Mouse (Mus musculus): ENCODE measurements around the gene Scn4b.

Gene Scn4b

DNA sequence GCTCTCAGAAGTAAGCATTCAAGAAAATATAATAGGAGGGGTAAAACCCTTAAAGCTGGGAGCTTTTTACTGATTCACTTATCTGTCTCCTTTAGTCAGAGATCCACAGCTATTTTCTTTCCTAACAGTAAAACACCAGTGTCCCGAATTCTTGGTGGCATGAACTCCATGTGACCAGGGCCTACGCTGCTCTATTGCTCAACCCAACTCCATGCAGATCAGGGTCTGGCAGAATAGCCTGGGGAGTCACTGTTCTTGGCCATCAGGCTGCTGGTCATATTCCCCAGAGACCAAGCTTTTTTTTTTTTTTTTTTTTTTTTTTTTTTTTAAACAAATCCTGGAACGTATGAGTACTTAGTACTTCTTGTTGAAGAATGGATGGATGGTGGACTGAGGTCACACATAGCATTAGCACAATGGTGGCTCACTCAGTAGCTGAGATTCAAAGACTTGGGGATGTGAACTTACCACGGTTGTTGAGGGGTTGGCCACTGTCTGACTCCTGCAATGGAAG lies 51.5 kb downstream of the Scn4b start:
- DNase-seq (ENCODE audit: low read depth, low spot score), result peak; percentile 16

DNA sequence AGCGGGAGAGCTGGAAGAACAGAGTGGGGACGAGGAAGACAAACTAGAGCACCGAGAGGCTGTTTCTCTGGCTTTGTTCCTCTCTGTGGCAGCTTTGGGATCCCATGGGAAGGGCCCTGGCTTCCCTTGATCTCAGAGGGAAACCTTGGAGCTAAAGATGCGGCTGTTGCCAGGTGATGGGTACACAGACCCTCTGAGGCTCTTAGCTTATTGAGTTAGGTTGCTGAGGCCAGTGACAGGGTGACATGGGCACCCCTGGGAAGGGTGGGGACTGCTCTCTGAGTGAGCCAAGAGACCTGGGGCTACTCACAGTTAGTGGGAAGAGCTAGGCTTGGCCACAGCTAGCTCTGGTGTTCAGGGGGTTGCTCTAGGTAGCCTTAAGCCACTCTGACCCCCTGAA lies 57.3 kb downstream of the Scn4b start:
- no peak for DNase-seq (ENCODE audit: low read depth, low spot score)

DNA sequence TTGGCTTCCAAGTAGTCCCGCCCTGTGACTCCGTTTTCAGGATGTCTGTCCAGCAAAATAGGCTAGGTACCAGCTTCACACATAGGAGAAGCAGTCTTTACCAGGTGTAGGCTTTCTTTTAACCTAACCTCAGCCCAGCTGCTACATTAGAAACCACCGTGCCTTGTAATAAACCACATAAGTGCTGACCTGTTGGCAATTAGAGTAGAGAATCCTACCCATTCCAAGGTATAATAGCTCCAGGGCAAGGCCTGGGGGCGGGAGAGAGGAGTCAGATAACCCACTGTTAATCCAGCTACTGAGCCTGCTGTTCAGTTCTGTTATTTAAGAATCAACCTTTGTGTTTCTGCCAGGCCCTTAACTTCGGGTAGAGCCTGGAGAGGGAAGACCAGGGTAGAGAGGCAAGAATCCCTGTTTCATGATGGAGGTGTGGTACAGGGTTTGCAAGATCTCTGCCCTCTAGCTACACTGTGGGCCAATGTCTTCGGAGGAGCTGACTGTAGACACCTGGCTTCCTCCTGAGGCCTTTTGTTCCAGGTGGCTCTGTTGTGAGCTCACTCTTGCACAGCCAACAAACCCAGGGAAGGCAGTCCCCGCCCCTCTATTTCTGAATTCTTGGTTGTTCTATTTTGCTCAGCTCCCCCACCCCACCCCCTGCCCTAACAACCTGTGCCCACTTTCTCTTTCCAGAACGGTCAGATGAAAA lies 58.1 kb downstream of the Scn4b start:
- no peak for DNase-seq (ENCODE audit: low read depth, low spot score)

DNA sequence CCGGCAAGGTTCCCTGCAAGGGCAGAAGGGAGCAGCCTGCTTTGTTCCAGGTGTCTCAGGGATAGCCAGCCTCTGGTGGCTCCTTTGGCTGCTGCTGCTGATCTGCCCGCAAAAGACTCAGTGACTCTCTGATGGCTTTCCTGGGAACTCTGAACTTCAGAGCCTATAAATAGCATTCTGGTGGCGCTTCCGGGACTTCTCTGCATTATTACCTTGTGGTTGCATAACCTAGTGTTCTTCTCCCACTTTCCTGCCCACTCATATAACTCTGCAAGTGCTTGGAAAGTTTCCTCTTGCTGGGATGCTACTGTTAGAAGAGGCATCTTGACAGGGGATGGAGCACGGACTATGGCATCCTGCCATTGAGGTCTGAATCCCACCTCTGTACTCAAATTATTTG lies 59.4 kb downstream of the Scn4b start:
- DNase-seq (ENCODE audit: low read depth, low spot score), result no peak

DNA sequence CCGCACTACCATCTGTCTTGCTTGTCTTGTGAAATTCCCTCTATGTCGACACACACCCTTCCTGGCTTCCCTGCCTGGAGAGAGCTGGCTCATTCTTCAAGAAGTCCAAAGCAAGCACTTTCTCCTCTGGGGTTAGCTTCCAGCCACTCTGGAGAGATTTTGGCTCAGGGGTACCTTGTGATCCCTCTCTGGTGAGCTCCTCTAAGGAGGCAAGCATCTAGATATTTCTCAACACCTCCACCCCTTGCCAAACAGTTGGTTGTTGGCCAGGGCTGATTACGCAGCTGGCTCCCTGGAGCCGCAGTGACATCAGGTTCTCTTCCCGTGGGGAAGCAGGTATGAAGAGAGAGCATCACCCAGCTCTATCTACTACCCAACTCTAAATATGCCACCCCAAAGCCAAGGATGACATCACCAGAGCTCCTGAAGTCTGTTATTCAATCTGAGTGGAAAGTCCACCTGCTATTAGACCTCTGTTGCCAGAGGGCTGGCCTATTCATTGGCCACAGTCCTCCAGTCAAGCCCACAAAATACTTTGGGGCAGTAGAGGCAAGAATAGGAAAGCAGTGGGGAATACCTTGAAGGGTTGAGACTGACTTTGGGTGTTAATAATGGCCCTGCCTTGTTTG lies 63.2 kb downstream of the Scn4b start:
- DNase-seq (ENCODE audit: low read depth, low spot score), result peak; percentile 49

DNA sequence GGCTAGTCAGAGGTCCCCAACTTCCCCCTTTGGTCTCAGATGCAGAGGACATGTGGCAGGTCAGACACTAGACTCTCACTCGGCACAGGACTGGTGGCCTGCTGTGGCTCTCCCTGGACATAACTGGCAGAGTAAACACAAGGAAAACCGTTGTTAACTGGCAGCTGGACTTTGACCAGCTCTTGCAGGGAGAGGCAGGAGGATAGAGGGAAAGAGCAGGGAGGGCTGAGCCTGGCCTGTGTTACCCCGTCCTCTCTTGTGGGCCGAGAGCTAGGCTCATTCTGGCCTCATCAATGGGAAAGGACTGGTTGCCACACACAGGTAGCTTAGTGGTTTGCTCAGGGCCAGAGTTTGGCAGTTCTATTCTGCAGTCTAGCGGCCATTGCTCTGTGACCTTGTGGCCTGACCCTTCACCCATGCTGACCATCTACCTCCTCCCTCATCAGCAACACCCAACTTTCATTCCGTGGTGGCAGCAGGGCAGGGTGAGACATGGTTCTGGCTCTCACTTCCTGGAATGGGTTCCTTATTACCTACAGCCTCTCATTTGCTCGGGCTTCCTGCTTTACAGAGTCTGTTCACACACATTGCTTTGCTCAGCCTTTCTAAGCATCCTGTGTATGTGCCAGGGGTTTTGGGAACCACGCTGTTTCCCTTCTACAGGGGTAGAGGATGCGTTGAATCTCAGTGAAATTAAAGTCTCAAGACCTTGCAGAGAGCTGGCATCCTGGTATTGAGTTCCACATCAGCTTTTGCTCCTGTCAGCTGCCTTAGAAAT lies 64.0 kb downstream of the Scn4b start:
- no peak for DNase-seq (ENCODE audit: low read depth, low spot score)

Data from skeletal muscle tissue, adult 2 months (tissue).